Mouse (Mus musculus) limb, embryonic 14.5 days (tissue): ENCODE data around the gene Acvr1b. TPM values are rescaled to one million over a fixed set of nuclear protein-coding genes. Genes with fewer than 3 reads are reported as not detected.

Experiments used
- ATAC-seq: fragments of 200-750 bp; cut with Nextera tagmentation; 2 replicates; pipeline ENCODE4 v1.8.0; 2017; ENCODE audit warnings: low read depth, moderate number of reproducible peaks, moderate TSS enrichment; ENCODE audit not compliant: low FRiP score
- DNase-seq: peaks from one replicate; pipeline ENCODE4 v3.0.0-alpha.2; 2015; ENCODE audit warnings: low spot score
- H3K27ac ChIP-seq: fragments of 300-500 bp; sonication (generic); replicated peaks from 2 replicates; pipeline ENCODE4 v1.5.1; 2014; ENCODE audit warnings: low read depth, mild to moderate bottlenecking, low read length, moderate library complexity, mixed read lengths
- H3K27me3 ChIP-seq: fragments of 300-500 bp; sonication (generic); 2 replicates; pipeline ENCODE4 v1.6.1; 2014; ENCODE audit warnings: low read length, mixed read lengths; ENCODE audit not compliant: control insufficient read depth, insufficient read depth
- H3K36me3 ChIP-seq: fragments of 300-500 bp; sonication (generic); 2 replicates; pipeline ENCODE4 v1.6.1; 2014; ENCODE audit warnings: mild to moderate bottlenecking, low read length, moderate library complexity, mixed read lengths; ENCODE audit not compliant: control insufficient read depth, insufficient read depth
- H3K4me1 ChIP-seq: fragments of 300-500 bp; sonication (generic); 2 replicates; pipeline ENCODE4 v1.6.1; 2014; ENCODE audit warnings: antibody characterized with exemption, low read length, mixed read lengths; ENCODE audit not compliant: control insufficient read depth, insufficient read depth
- H3K4me2 ChIP-seq: fragments of 300-500 bp; sonication (generic); replicated peaks from 2 replicates; pipeline ENCODE4 v1.6.1; 2014; ENCODE audit warnings: low read depth, mild to moderate bottlenecking, low read length, moderate library complexity; ENCODE audit not compliant: severe bottlenecking
- H3K4me3 ChIP-seq: fragments of 300-500 bp; sonication (generic); replicated peaks from 2 replicates; pipeline ENCODE4 v1.5.1; 2014; ENCODE audit warnings: low read length
- H3K9ac ChIP-seq: fragments of 300-500 bp; sonication (generic); 2 replicates; pipeline ENCODE4 v1.6.1; 2014; ENCODE audit warnings: mild to moderate bottlenecking, low read depth, low read length, moderate library complexity; ENCODE audit not compliant: severe bottlenecking
- H3K9me3 ChIP-seq: fragments of 300-500 bp; sonication (generic); 2 replicates; pipeline ENCODE4 v1.6.1; 2016; ENCODE audit warnings: low read length; ENCODE audit not compliant: control insufficient read depth
- POLR2A ChIP-seq: fragments of 200-500 bp; IDR thresholded peaks from 2 replicates; pipeline ENCODE4 v1.8.0; 2012; ENCODE audit warnings: inconsistent platforms, mild to moderate bottlenecking, moderate library complexity, borderline replicate concordance; ENCODE audit not compliant: insufficient read depth, insufficient read length; ENCODE audit errors: extremely low read depth
- WGBS: fragments of 180-500 bp; shearing (Covaris S2); extraction: QIAGEN DNeasy Blood & Tissue Kit; methylation state at CpG from one replicate; pipeline ENCODE4 v1.1.7; 2014; 5-methylcytosine and 5-hydroxymethylcytosine counted together
- microRNA-seq: library from miRNA; unstranded; fragments of <30 nt; microRNA quantifications from one replicate; pipeline ENCODE4, GENCODE M21; 2016
- polyA plus RNA-seq, 2 experiments: library from polyadenylated mRNA; depleted of rRNA in 1 of 2; stranded (reverse) in 1 of 2; unstranded in 1 of 2; fragments of >200 nt; fragmentation: Nextera tagmentation in 1 of 2; extraction: Ambion mirVana in 1 of 2; gene quantifications; 2 replicates each; pipeline versions ENCODE4 v1.2.1 to v1.2.3; 2012 to 2014

Acvr1b gene
- polyA plus RNA-seq, 2 experiments = 12.3 to 27.2 TPM

- Histone ChIP-seq H3K4me1 (peaks cover 40% of the 10 kb centered on the region), H3K9me3 (no peaks in the 10 kb centered on the region), H3K27ac (no peak overlapping the region), H3K9ac (no peak overlapping the region), H3K4me3 (no peak overlapping the region), H3K4me2 (no peak overlapping the region), H3K27me3 (no peaks in the 10 kb centered on the region), H3K36me3 (no peaks in the 10 kb centered on the region)
- WGBS = 74% methylated on average over 5 of the region's 5 CpGs
- ATAC-seq (no peak), DNase-seq (no peak)
- no peak for TF ChIP-seq POLR2A
Measured at GRCm38 (mm10) chr15:101262502-101262901, 88.6 kb downstream of the Acvr1b start.

Small RNA genes lying within 50 kb of the gene (microRNA-seq; reads per million reads assigned to microRNA genes)
- 0.69 reads per million for gene Mir6962

Other genes with a start within 250 kb of the Acvr1b start
- 0.05 TPM in 1 of 2 replicates, not detected in the other for gene Gm47841, start 126.7 kb upstream of the Acvr1b start, polyA plus RNA-seq (2012; rRNA removed)
- not detected in 2 replicates for gene Gm47841, start 126.7 kb upstream of the Acvr1b start, polyA plus RNA-seq (2014; fragmentation: Nextera tagmentation; extraction: Ambion mirVana)
- 3.7 and 5.4 TPM in 2 replicates for gene Fignl2, start 95.5 kb upstream of the Acvr1b start, polyA plus RNA-seq (2012; rRNA removed)
- gene Fignl2, start 95.5 kb upstream of the Acvr1b start, polyA plus RNA-seq (2014; fragmentation: Nextera tagmentation; extraction: Ambion mirVana) = 0.15 and 0.17 TPM in 2 replicates
- not detected in 2 replicates for gene Ankrd33, start 58.3 kb upstream of the Acvr1b start, polyA plus RNA-seq (2012; rRNA removed)
- gene Ankrd33, start 58.3 kb upstream of the Acvr1b start, polyA plus RNA-seq (2014; fragmentation: Nextera tagmentation; extraction: Ambion mirVana) = not detected in 2 replicates
- 16.1 and 17.8 TPM in 2 replicates for gene Acvrl1, start 45.5 kb upstream of the Acvr1b start, polyA plus RNA-seq (2012; rRNA removed)
- 8.2 and 10.2 TPM in 2 replicates for gene Acvrl1, start 45.5 kb upstream of the Acvr1b start, polyA plus RNA-seq (2014; fragmentation: Nextera tagmentation; extraction: Ambion mirVana)
- 20.5 and 25.8 TPM in 2 replicates for gene Grasp, start 50.1 kb downstream of the Acvr1b start, polyA plus RNA-seq (2012; rRNA removed)
- gene Grasp, start 50.1 kb downstream of the Acvr1b start, polyA plus RNA-seq (2014; fragmentation: Nextera tagmentation; extraction: Ambion mirVana) = 7.4 and 7.5 TPM in 2 replicates
- gene Nr4a1, start 80.2 kb downstream of the Acvr1b start, polyA plus RNA-seq (2012; rRNA removed) = 19.6 and 31.2 TPM in 2 replicates
- gene Nr4a1, start 80.2 kb downstream of the Acvr1b start, polyA plus RNA-seq (2014; fragmentation: Nextera tagmentation; extraction: Ambion mirVana) = 9.9 and 10.5 TPM in 2 replicates
- gene Atg101, start 110.2 kb downstream of the Acvr1b start, polyA plus RNA-seq (2012; rRNA removed) = 42.9 and 47.2 TPM in 2 replicates
- 53.3 and 56.0 TPM in 2 replicates for gene Atg101, start 110.2 kb downstream of the Acvr1b start, polyA plus RNA-seq (2014; fragmentation: Nextera tagmentation; extraction: Ambion mirVana)
- gene 6030408B16Rik, start 119.1 kb downstream of the Acvr1b start, polyA plus RNA-seq (2012; rRNA removed) = 1.0 and 2.2 TPM in 2 replicates
- 0.74 and 1.8 TPM in 2 replicates for gene 6030408B16Rik, start 119.1 kb downstream of the Acvr1b start, polyA plus RNA-seq (2014; fragmentation: Nextera tagmentation; extraction: Ambion mirVana)
- 3.3 and 3.6 TPM in 2 replicates for gene Krt80, start 196.1 kb downstream of the Acvr1b start, polyA plus RNA-seq (2012; rRNA removed)
- 3.8 TPM in 2 replicates for gene Krt80, start 196.1 kb downstream of the Acvr1b start, polyA plus RNA-seq (2014; fragmentation: Nextera tagmentation; extraction: Ambion mirVana)
- 13.8 and 19.3 TPM in 2 replicates for gene Krt7, start 237.0 kb downstream of the Acvr1b start, polyA plus RNA-seq (2012; rRNA removed)
- 26.7 and 29.7 TPM in 2 replicates for gene Krt7, start 237.0 kb downstream of the Acvr1b start, polyA plus RNA-seq (2014; fragmentation: Nextera tagmentation; extraction: Ambion mirVana)